Mouse (Mus musculus): ENCODE measurements around the gene Pdlim5.

- TF ChIP-seq CTCF (IDR thresholded peaks at IDR 0.05; ENCODE audit: low read depth) (no peak), EP300 (optimal IDR thresholded peaks at IDR 0.05) (no peak)
Measured at GRCm38 (mm10) chr3:142279011-142279410, 116.5 kb downstream of the Pdlim5 start.

All from stomach, postnatal 0 days (tissue).